Mouse (Mus musculus): ENCODE results near the gene Xylt2. TPM values are rescaled to one million over a fixed set of nuclear protein-coding genes. Genes with fewer than 3 reads are reported as not detected.
"Not testable (repeated sequence)": the region's sequence is repeated elsewhere in the genome, so short reads cannot be mapped to it uniquely, and the experiment has no call there.

The Xylt2 gene
- polyA plus RNA-seq, 1 experiment from 2014 or later, result 9.0 TPM

DNA sequence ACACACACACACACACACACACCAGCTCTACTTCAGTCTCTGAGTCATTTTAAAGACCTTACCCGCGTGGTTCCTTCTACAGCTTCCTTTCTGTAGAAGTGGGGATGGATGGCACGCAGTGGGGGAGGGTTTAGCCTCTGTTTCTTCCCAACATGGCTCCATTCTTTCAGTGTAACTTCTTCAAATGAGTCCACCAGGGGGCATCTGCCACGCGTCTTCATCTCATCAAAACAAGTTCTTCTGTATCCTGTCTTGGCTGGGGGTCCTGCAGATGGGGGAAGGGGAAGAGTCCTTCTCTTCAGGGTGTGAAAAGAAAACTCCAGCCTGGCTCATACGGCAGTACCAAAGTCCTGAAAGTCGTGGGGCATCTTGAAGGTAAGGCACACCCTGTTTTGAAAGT, 26.7 kb upstream of the Xylt2 start:
- no peak overlapping the region for H3K4me3 ChIP-seq (ENCODE audit: low read depth, low read length)
- no peak overlapping the region for H3K4me2 ChIP-seq
- ATAC-seq (replicated peaks; ENCODE audit: insufficient number of reproducible peaks, low FRiP score, low TSS enrichment), result no peak
- no peak overlapping the region for H3K27ac ChIP-seq (ENCODE audit: low read depth, low read length)
- peaks cover 3% of the 10 kb centered on the region; the same call in 1 of the 2 replicates for H3K27me3 ChIP-seq (ENCODE audit: control insufficient read depth, insufficient read depth, low read length)
- H3K9me3 ChIP-seq (replicated peaks; ENCODE audit: control insufficient read depth, low read length), result no peaks in the 10 kb centered on the region
- no peak overlapping the region for H3K9ac ChIP-seq (ENCODE audit: low read depth, low read length)
- 41% methylated on average over 7 of the region's 7 CpGs for WGBS (ENCODE audit: insufficient replicate concordance)
- H3K36me3 ChIP-seq (ENCODE audit: control insufficient read depth, insufficient read depth, low read length), result no peaks in the 10 kb centered on the region
- peaks cover 3% of the 10 kb centered on the region; the same call in 1 of the 2 replicates for H3K4me1 ChIP-seq (ENCODE audit: control insufficient read depth, insufficient read depth, low read length)

DNA sequence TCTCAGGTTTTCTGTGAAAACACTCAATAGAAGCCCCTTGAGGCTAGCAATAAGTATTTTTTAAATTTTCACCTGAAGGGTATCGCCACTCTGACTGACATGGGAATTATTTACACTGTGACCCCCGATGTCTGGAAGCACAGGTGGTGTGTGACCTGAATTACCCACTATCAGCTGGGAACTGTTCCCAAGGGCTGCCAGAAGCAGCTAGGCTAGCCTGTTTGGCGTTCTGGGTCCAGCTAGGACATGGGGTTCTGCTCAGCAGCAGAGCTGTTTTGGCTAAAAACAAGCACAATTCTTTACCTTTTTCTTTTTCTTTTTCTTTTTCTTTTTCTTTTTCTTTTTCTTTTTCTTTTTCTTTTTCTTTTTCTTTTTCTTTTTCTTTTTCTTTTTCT, 24.9 kb upstream of the Xylt2 start:
- no peak for ATAC-seq (replicated peaks; ENCODE audit: insufficient number of reproducible peaks, low FRiP score, low TSS enrichment)
- Histone ChIP-seq H3K4me2 (no peak overlapping the region), H3K27ac (ENCODE audit: low read depth, low read length) (no peak overlapping the region), H3K36me3 (ENCODE audit: control insufficient read depth, insufficient read depth, low read length) (no peaks in the 10 kb centered on the region), H3K9me3 (replicated peaks; ENCODE audit: control insufficient read depth, low read length) (no peaks in the 10 kb centered on the region), H3K4me3 (ENCODE audit: low read depth, low read length) (no peak overlapping the region), H3K27me3 (ENCODE audit: control insufficient read depth, insufficient read depth, low read length) (peaks cover 3% of the 10 kb centered on the region; the same call in 1 of the 2 replicates), H3K9ac (ENCODE audit: low read depth, low read length) (no peak overlapping the region), H3K4me1 (ENCODE audit: control insufficient read depth, insufficient read depth, low read length) (peaks cover 3% of the 10 kb centered on the region; the same call in 1 of the 2 replicates)
- WGBS (ENCODE audit: insufficient replicate concordance), result 67% methylated on average over 3 of the region's 3 CpGs

DNA sequence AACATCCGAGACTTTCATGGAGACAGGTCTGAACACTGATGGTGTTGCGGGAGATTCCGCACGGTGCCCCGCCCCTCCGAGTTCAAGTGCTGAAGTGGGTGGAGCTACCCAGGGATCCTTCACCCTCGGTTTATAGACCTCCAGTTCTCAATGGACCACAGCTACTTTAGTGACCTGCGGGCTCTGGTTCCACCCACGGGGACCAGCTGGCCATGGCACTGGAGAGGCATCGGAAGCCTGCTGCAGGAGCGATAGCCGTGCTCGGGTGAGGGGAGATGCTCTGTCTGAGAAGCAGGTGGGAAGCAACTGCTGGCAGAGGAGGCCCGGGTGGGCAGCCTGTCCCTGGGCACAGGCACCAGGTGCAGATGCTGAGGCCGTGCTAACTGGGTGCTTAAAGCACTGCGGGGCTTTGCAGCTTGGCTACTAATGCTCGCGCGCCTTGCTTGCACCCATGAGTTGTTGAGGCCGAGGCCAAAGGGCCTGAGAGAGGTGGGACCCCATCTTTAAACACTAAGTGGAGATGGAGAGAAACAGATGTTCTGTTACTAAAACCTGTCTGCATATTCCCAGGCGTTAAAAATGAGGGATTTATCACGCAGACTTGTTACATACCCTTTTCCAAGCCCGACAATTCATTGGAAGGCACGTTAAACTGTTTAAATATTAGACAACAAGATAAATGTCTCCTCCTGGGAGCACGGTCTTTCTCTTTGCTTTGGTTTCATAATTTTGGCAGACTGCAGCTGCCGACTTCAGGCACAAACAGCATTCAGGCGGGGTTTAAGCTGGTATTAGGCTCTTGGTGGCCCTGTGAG, 24.3 kb upstream of the Xylt2 start:
- 60% methylated on average over 27 of the region's 27 CpGs for WGBS (ENCODE audit: insufficient replicate concordance)

DNA sequence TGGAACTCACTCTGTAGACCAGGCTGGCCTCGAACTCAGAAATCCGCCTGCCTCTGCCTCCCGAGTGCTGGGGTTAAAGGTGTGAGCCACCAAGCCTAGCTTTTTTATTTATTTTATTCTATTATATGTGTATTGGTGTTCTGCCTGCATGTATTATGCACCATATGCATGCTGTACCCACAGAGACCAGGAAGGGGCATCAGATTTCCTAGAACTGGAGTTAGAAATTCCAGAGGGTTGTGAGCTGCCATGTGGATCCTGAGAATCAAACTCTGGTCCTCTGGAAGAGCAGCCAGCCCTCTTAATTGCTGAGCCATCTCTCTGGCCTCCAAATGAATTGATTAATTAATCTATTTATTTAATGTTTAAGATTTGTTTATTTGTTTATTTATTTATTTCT, 22.1 kb upstream of the Xylt2 start:
- Histone ChIP-seq H3K36me3 (ENCODE audit: control insufficient read depth, insufficient read depth, low read length) (no peaks in the 10 kb centered on the region), H3K4me1 (ENCODE audit: control insufficient read depth, insufficient read depth, low read length) (peaks cover 3% of the 10 kb centered on the region; the same call in 1 of the 2 replicates), H3K9me3 (replicated peaks; ENCODE audit: control insufficient read depth, low read length) (no peaks in the 10 kb centered on the region), H3K27me3 (ENCODE audit: control insufficient read depth, insufficient read depth, low read length) (peaks cover 3% of the 10 kb centered on the region; the same call in 1 of the 2 replicates), H3K9ac (ENCODE audit: low read depth, low read length) (no peak overlapping the region), H3K4me2 (no peak overlapping the region), H3K4me3 (ENCODE audit: low read depth, low read length) (no peak overlapping the region), H3K27ac (ENCODE audit: low read depth, low read length) (no peak overlapping the region)
- no peak for ATAC-seq (replicated peaks; ENCODE audit: insufficient number of reproducible peaks, low FRiP score, low TSS enrichment)
- WGBS (ENCODE audit: insufficient replicate concordance), result 87% methylated on average over 3 of the region's 3 CpGs

More for the DNA sequence above, 24.3 kb upstream of the Xylt2 start:
- no peak for ATAC-seq (replicated peaks; ENCODE audit: insufficient number of reproducible peaks, low FRiP score, low TSS enrichment)
- no peak overlapping the region for H3K4me2 ChIP-seq
- H3K4me1 ChIP-seq (ENCODE audit: control insufficient read depth, insufficient read depth, low read length), result peaks cover 3% of the 10 kb centered on the region; the same call in 1 of the 2 replicates
- no peaks in the 10 kb centered on the region for H3K36me3 ChIP-seq (ENCODE audit: control insufficient read depth, insufficient read depth, low read length)
- no peak overlapping the region for H3K27ac ChIP-seq (ENCODE audit: low read depth, low read length)
- no peaks in the 10 kb centered on the region for H3K9me3 ChIP-seq (replicated peaks; ENCODE audit: control insufficient read depth, low read length)
- H3K27me3 ChIP-seq (ENCODE audit: control insufficient read depth, insufficient read depth, low read length), result peaks cover 3% of the 10 kb centered on the region; the same call in 1 of the 2 replicates
- no peak overlapping the region for H3K4me3 ChIP-seq (ENCODE audit: low read depth, low read length)
- no peak overlapping the region for H3K9ac ChIP-seq (ENCODE audit: low read depth, low read length)

DNA sequence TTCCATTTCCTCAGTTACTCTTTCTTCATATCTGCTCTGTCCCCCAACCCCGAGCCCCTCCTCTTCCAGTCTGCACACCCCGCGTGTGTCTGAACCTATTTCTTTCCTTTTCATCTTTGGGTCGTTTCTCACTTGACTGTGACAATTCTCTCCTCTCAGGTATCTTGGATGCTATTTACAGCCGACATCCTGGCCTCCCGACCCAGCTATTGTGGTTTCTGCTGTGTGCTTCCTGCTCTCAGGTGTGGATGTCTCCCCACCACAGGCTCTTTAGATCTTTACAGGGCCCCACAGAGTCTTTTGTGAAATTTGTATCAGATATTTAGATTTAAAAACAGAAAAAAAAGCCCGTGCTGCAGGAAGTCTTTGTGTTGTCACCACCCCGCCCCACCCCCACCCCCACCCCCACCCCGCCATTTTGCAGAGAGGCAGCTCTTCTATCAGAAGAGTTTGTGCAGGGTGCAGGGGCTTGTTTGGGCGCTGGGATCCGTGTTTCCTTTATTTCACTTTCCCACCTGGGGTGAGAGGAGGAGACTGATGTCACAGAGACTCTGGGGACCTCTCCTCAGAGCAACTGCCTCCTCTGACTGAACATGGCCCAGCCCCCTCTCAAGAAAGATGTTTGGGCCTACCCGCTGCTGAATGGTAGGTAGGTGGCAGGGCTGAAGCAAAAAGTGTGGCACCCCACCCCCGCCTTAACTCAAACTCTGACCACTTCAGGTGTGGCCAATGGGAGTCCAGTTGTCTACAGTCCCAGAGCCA, 20.6 kb upstream of the Xylt2 start:
- H3K4me3 ChIP-seq (ENCODE audit: low read depth, low read length), result no peak overlapping the region
- no peak overlapping the region for H3K27ac ChIP-seq (ENCODE audit: low read depth, low read length)
- H3K4me1 ChIP-seq (ENCODE audit: control insufficient read depth, insufficient read depth, low read length), result peaks cover 3% of the 10 kb centered on the region; the same call in 1 of the 2 replicates
- H3K27me3 ChIP-seq (ENCODE audit: control insufficient read depth, insufficient read depth, low read length), result peaks cover 3% of the 10 kb centered on the region; the same call in 1 of the 2 replicates
- H3K36me3 ChIP-seq (ENCODE audit: control insufficient read depth, insufficient read depth, low read length), result no peaks in the 10 kb centered on the region
- ATAC-seq (replicated peaks; ENCODE audit: insufficient number of reproducible peaks, low FRiP score, low TSS enrichment), result no peak
- H3K4me2 ChIP-seq, result no peak overlapping the region
- WGBS (ENCODE audit: insufficient replicate concordance), result 41% methylated on average over 13 of the region's 13 CpGs
- H3K9ac ChIP-seq (ENCODE audit: low read depth, low read length), result no peak overlapping the region
- no peaks in the 10 kb centered on the region for H3K9me3 ChIP-seq (replicated peaks; ENCODE audit: control insufficient read depth, low read length)

DNA sequence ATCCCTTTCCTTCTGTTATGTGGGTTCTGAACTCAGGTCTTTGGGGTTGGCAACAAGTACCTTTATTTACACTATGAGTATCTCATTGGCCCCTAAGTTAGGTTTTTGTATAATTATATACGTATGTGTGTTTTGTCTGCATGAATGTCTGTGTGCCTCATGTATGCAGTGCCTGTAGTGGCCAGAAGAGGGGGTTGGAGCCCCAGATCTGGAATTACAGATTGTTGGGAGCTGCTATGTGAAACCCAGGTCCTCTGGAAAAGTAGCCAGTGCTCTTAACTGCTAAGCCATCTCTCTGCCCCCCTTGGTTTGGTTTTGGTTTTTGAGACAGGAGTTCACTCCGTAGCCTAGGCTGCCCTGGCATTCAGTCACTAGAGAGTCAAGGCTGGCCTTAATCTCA, 19.8 kb upstream of the Xylt2 start:
- no peak overlapping the region for H3K27ac ChIP-seq (ENCODE audit: low read depth, low read length)
- no peak for ATAC-seq (replicated peaks; ENCODE audit: insufficient number of reproducible peaks, low FRiP score, low TSS enrichment)
- H3K36me3 ChIP-seq (ENCODE audit: control insufficient read depth, insufficient read depth, low read length), result no peaks in the 10 kb centered on the region
- H3K4me3 ChIP-seq (ENCODE audit: low read depth, low read length), result no peak overlapping the region
- no peak overlapping the region for H3K4me2 ChIP-seq
- peaks cover 3% of the 10 kb centered on the region; the same call in 1 of the 2 replicates for H3K4me1 ChIP-seq (ENCODE audit: control insufficient read depth, insufficient read depth, low read length)
- H3K9me3 ChIP-seq (replicated peaks; ENCODE audit: control insufficient read depth, low read length), result no peaks in the 10 kb centered on the region
- WGBS (ENCODE audit: insufficient replicate concordance), result 90% methylated on average over 2 of the region's 2 CpGs
- peaks cover 3% of the 10 kb centered on the region; the same call in 1 of the 2 replicates for H3K27me3 ChIP-seq (ENCODE audit: control insufficient read depth, insufficient read depth, low read length)
- H3K9ac ChIP-seq (ENCODE audit: low read depth, low read length), result no peak overlapping the region

DNA sequence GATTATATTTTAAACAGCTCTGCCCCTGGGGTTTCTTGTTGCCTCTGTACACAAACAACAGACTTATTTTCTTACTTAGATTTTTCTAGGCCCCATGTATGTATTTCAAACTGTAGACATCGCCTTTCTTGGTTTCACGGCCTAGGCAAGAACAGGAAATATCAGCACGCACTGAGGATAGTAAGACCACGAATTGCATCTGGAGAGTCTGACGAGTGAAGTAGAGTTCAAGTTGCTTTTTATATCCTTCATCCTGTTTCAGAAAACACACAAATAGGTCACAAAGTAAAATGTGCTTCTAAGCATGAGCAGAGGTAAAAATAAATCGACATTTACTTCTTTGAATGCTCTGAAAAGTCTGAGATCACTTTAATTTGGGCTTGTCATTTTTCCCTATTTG, 18.2 kb upstream of the Xylt2 start:
- 71% methylated on average over 6 of the region's 6 CpGs for WGBS (ENCODE audit: insufficient replicate concordance)
- Histone ChIP-seq H3K36me3 (ENCODE audit: control insufficient read depth, insufficient read depth, low read length) (no peaks in the 10 kb centered on the region), H3K4me3 (ENCODE audit: low read depth, low read length) (no peak overlapping the region), H3K27me3 (ENCODE audit: control insufficient read depth, insufficient read depth, low read length) (no peaks in the 10 kb centered on the region), H3K9ac (ENCODE audit: low read depth, low read length) (no peak overlapping the region), H3K4me2 (no peak overlapping the region), H3K27ac (ENCODE audit: low read depth, low read length) (no peak overlapping the region), H3K4me1 (ENCODE audit: control insufficient read depth, insufficient read depth, low read length) (no peaks in the 10 kb centered on the region), H3K9me3 (replicated peaks; ENCODE audit: control insufficient read depth, low read length) (no peaks in the 10 kb centered on the region)
- ATAC-seq (replicated peaks; ENCODE audit: insufficient number of reproducible peaks, low FRiP score, low TSS enrichment), result no peak

DNA sequence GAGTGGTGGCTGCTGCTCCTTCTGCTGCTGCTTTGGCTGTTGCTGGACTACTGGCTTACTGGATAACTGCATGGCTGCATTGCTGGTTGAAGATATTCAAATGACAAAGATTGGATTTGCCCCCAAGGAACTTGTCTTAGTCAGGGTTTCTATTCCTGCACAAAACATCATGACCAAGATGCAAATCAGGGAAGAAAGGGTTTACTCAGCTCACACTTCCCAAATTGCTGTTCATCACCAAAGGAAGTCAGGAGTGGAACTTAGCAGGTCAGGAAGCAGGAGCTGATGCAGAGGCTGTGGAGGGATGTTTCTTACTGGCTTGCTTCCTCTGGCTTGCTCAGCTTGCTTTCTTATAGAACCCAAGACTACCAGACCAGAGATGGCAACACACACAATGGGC, 15.2 kb upstream of the Xylt2 start:
- not testable (repeated sequence) for H3K4me3 ChIP-seq (ENCODE audit: low read depth, low read length); H3K27me3 ChIP-seq (ENCODE audit: control insufficient read depth, insufficient read depth, low read length); H3K4me1 ChIP-seq (ENCODE audit: control insufficient read depth, insufficient read depth, low read length); H3K9ac ChIP-seq (ENCODE audit: low read depth, low read length); H3K27ac ChIP-seq (ENCODE audit: low read depth, low read length); ATAC-seq (replicated peaks; ENCODE audit: insufficient number of reproducible peaks, low FRiP score, low TSS enrichment); H3K9me3 ChIP-seq (replicated peaks; ENCODE audit: control insufficient read depth, low read length); H3K4me2 ChIP-seq; H3K36me3 ChIP-seq (ENCODE audit: control insufficient read depth, insufficient read depth, low read length)

All from heart, embryonic 11.5 days (tissue).